Mouse (Mus musculus): Measurements from ENCODE around the gene Zfp560. TPM values are rescaled to one million over a fixed set of nuclear protein-coding genes. Genes with fewer than 3 reads are reported as not detected.
"Not testable (repeated sequence)": the region's sequence is repeated elsewhere in the genome, so short reads cannot be mapped to it uniquely, and the experiment has no call there.

Zfp560 gene
- polyA plus RNA-seq, 1 experiment from 2014 or later, result 39.1 TPM

- TF ChIP-seq CTCF (IDR thresholded peaks at IDR 0.05; ENCODE audit: low read depth), result no peak
- no peak for TF ChIP-seq EP300 (optimal IDR thresholded peaks at IDR 0.05)
- H3K9ac ChIP-seq (ENCODE audit: low read length), result no peak overlapping the region
- no peaks in the 10 kb centered on the region for H3K4me1 ChIP-seq (replicated peaks; ENCODE audit: control insufficient read depth, insufficient read depth)
- H3K27ac ChIP-seq (replicated peaks), result no peak overlapping the region
- no peak overlapping the region for H3K4me3 ChIP-seq (ENCODE audit: low read depth, low read length)
- H3K27me3 ChIP-seq (ENCODE audit: control insufficient read depth, insufficient read depth, low read length), result no peaks in the 10 kb centered on the region
- DNase-seq (ENCODE audit: low spot score) (no peak), ATAC-seq (ENCODE audit: low FRiP score, low TSS enrichment) (no peak)
- WGBS, result 98% methylated on average over 1 of the region's 1 CpGs
- no peaks in the 10 kb centered on the region for H3K9me3 ChIP-seq (ENCODE audit: control insufficient read depth, low read length)
- H3K4me2 ChIP-seq (replicated peaks; ENCODE audit: low read depth), result no peak overlapping the region
- H3K36me3 ChIP-seq (ENCODE audit: control insufficient read depth, insufficient read depth, low read length), result no peaks in the 10 kb centered on the region; the same call in 1 of the 2 replicates
Measured at GRCm38 (mm10) chr9:20374712-20375111, 10.3 kb downstream of the Zfp560 start.

GRCm38 (mm10) chr9:20367311-20367710 is 17.7 kb downstream of the Zfp560 start:
- TF ChIP-seq CTCF (IDR thresholded peaks at IDR 0.05; ENCODE audit: low read depth) (no peak), EP300 (optimal IDR thresholded peaks at IDR 0.05) (no peak)
- Histone ChIP-seq H3K27me3 (ENCODE audit: control insufficient read depth, insufficient read depth, low read length) (no peaks in the 10 kb centered on the region), H3K4me1 (replicated peaks; ENCODE audit: control insufficient read depth, insufficient read depth) (no peaks in the 10 kb centered on the region), H3K9ac (ENCODE audit: low read length) (no peak overlapping the region), H3K4me2 (replicated peaks; ENCODE audit: low read depth) (no peak overlapping the region), H3K4me3 (ENCODE audit: low read depth, low read length) (no peak overlapping the region), H3K27ac (replicated peaks) (no peak overlapping the region), H3K36me3 (ENCODE audit: control insufficient read depth, insufficient read depth, low read length) (no peaks in the 10 kb centered on the region), H3K9me3 (ENCODE audit: control insufficient read depth, low read length) (no peaks in the 10 kb centered on the region; the same call in 1 of the 2 replicates)
- DNase-seq (ENCODE audit: low spot score), result no peak
- ATAC-seq (ENCODE audit: low FRiP score, low TSS enrichment), result no peak
- WGBS, result 94% methylated on average over 2 of the region's 2 CpGs

GRCm38 (mm10) chr9:20348501-20348900 is 36.5 kb downstream of the Zfp560 start:
- Histone ChIP-seq H3K9ac (ENCODE audit: low read length) (no peak overlapping the region), H3K4me1 (replicated peaks; ENCODE audit: control insufficient read depth, insufficient read depth) (no peaks in the 10 kb centered on the region), H3K36me3 (ENCODE audit: control insufficient read depth, insufficient read depth, low read length) (peaks cover 7% of the 10 kb centered on the region; the same call in 1 of the 2 replicates), H3K27ac (replicated peaks) (no peak overlapping the region), H3K9me3 (ENCODE audit: control insufficient read depth, low read length) (no peaks in the 10 kb centered on the region), H3K4me2 (replicated peaks; ENCODE audit: low read depth) (no peak overlapping the region), H3K27me3 (ENCODE audit: control insufficient read depth, insufficient read depth, low read length) (no peaks in the 10 kb centered on the region), H3K4me3 (ENCODE audit: low read depth, low read length) (no peak overlapping the region)
- WGBS, result 83% methylated on average over 4 of the region's 4 CpGs
- ATAC-seq (ENCODE audit: low FRiP score, low TSS enrichment), result no peak
- TF ChIP-seq CTCF (IDR thresholded peaks at IDR 0.05; ENCODE audit: low read depth) (no peak), EP300 (optimal IDR thresholded peaks at IDR 0.05) (no peak)
- DNase-seq (ENCODE audit: low spot score), result no peak

- ATAC-seq (ENCODE audit: low FRiP score, low TSS enrichment), result no peak
- H3K27me3 ChIP-seq (ENCODE audit: control insufficient read depth, insufficient read depth, low read length), result no peaks in the 10 kb centered on the region
Measured at GRCm38 (mm10) chr9:20335994-20336393, 49.0 kb downstream of the Zfp560 start, which contains the start of gene Olfr18. Gene Olfr18 (minus strand): TSS chr9:20336094.

GRCm38 (mm10) chr9:20298232-20298631 is 86.7 kb downstream of the Zfp560 start, which contains the start of gene Olfr873:
Gene Olfr873 (plus strand): TSS chr9:20298532.
- ATAC-seq (ENCODE audit: low FRiP score, low TSS enrichment) (no peak), DNase-seq (ENCODE audit: low spot score) (no peak)
- Histone ChIP-seq H3K4me1 (replicated peaks; ENCODE audit: control insufficient read depth, insufficient read depth) (no peaks in the 10 kb centered on the region), H3K4me2 (replicated peaks; ENCODE audit: low read depth) (no peak within 1 kb of the TSS), H3K36me3 (ENCODE audit: control insufficient read depth, insufficient read depth, low read length) (no peaks in the 10 kb centered on the region), H3K9ac (ENCODE audit: low read length) (no peak within 1 kb of the TSS), H3K4me3 (ENCODE audit: low read depth, low read length) (no peak within 1 kb of the TSS), H3K9me3 (ENCODE audit: control insufficient read depth, low read length) (no peaks in the 10 kb centered on the region), H3K27ac (replicated peaks) (no peak within 1 kb of the TSS), H3K27me3 (ENCODE audit: control insufficient read depth, insufficient read depth, low read length) (no peaks in the 10 kb centered on the region)
- 83% methylated on average over 1 of the region's 1 CpGs for WGBS
- TF ChIP-seq EP300 (optimal IDR thresholded peaks at IDR 0.05) (no peak), CTCF (IDR thresholded peaks at IDR 0.05; ENCODE audit: low read depth) (no peak)

More at GRCm38 (mm10) chr9:20335994-20336393, 49.0 kb downstream of the Zfp560 start, which contains the start of gene Olfr18:
- no peak for DNase-seq (ENCODE audit: low spot score)
- no peak within 1 kb of the TSS for H3K9ac ChIP-seq (ENCODE audit: low read length)
- no peaks in the 10 kb centered on the region for H3K36me3 ChIP-seq (ENCODE audit: control insufficient read depth, insufficient read depth, low read length)
- H3K4me3 ChIP-seq (ENCODE audit: low read depth, low read length), result no peak within 1 kb of the TSS
- TF ChIP-seq CTCF (IDR thresholded peaks at IDR 0.05; ENCODE audit: low read depth) (no peak), EP300 (optimal IDR thresholded peaks at IDR 0.05) (no peak)
- H3K4me1 ChIP-seq (replicated peaks; ENCODE audit: control insufficient read depth, insufficient read depth), result no peaks in the 10 kb centered on the region
- no peaks in the 10 kb centered on the region for H3K9me3 ChIP-seq (ENCODE audit: control insufficient read depth, low read length)
- H3K27ac ChIP-seq (replicated peaks), result no peak within 1 kb of the TSS
- no peak within 1 kb of the TSS for H3K4me2 ChIP-seq (replicated peaks; ENCODE audit: low read depth)

GRCm38 (mm10) chr9:20295562-20295961 is 89.4 kb downstream of the Zfp560 start:
- not testable (repeated sequence) for H3K36me3 ChIP-seq (ENCODE audit: control insufficient read depth, insufficient read depth, low read length)
- WGBS, result 72% methylated on average over 5 of the region's 5 CpGs

More at GRCm38 (mm10) chr9:20295562-20295961, 89.4 kb downstream of the Zfp560 start:
- H3K9me3 ChIP-seq (ENCODE audit: control insufficient read depth, low read length); H3K27ac ChIP-seq (replicated peaks); DNase-seq (ENCODE audit: low spot score); H3K4me1 ChIP-seq (replicated peaks; ENCODE audit: control insufficient read depth, insufficient read depth); H3K4me2 ChIP-seq (replicated peaks; ENCODE audit: low read depth); H3K4me3 ChIP-seq (ENCODE audit: low read depth, low read length); H3K27me3 ChIP-seq (ENCODE audit: control insufficient read depth, insufficient read depth, low read length); H3K9ac ChIP-seq (ENCODE audit: low read length); ATAC-seq (ENCODE audit: low FRiP score, low TSS enrichment): not testable (repeated sequence)

Other genes starting within 250 kb of the Zfp560 start
- not detected in 2 replicates for gene Olfr870, start 211.1 kb downstream of the Zfp560 start, polyA plus RNA-seq (2015; fragmentation: Nextera tagmentation; extraction: Ambion mirVana)
- not detected in 2 replicates for gene Olfr871, start 173.0 kb downstream of the Zfp560 start, polyA plus RNA-seq (2015; fragmentation: Nextera tagmentation; extraction: Ambion mirVana)
- not detected in 2 replicates for gene Olfr872, start 148.1 kb downstream of the Zfp560 start, polyA plus RNA-seq (2015; fragmentation: Nextera tagmentation; extraction: Ambion mirVana)
- 0.05 TPM in 1 of 2 replicates, not detected in the other for gene Olfr39, start 102.8 kb downstream of the Zfp560 start, polyA plus RNA-seq (2015; fragmentation: Nextera tagmentation; extraction: Ambion mirVana)
- not detected in 2 replicates for gene Olfr873, start 86.6 kb downstream of the Zfp560 start, polyA plus RNA-seq (2015; fragmentation: Nextera tagmentation; extraction: Ambion mirVana)
- gene Olfr18, start 49.1 kb downstream of the Zfp560 start, polyA plus RNA-seq (2015; fragmentation: Nextera tagmentation; extraction: Ambion mirVana), result not detected in 2 replicates
- gene Zfp26, start 75.0 kb upstream of the Zfp560 start, polyA plus RNA-seq (2015; fragmentation: Nextera tagmentation; extraction: Ambion mirVana), result 7.0 and 7.9 TPM in 2 replicates
- 7.1 and 8.6 TPM in 2 replicates for gene Zfp426, start 107.6 kb upstream of the Zfp560 start, polyA plus RNA-seq (2015; fragmentation: Nextera tagmentation; extraction: Ambion mirVana)
- gene Zfp266, start 136.2 kb upstream of the Zfp560 start, polyA plus RNA-seq (2015; fragmentation: Nextera tagmentation; extraction: Ambion mirVana), result 33.7 and 35.2 TPM in 2 replicates
- 6.0 and 6.9 TPM in 2 replicates for gene Zfp846, start 196.1 kb upstream of the Zfp560 start, polyA plus RNA-seq (2015; fragmentation: Nextera tagmentation; extraction: Ambion mirVana)